Mouse (Mus musculus): ENCODE measurements around the gene Adam6a. TPM values are rescaled to one million over a fixed set of nuclear protein-coding genes. Genes with fewer than 3 reads are reported as not detected.
"Not testable (repeated sequence)": the region's sequence is repeated elsewhere in the genome, so short reads cannot be mapped to it uniquely, and the experiment has no call there.

Adam6a gene
- total RNA-seq (2021), result not detected

DNA sequence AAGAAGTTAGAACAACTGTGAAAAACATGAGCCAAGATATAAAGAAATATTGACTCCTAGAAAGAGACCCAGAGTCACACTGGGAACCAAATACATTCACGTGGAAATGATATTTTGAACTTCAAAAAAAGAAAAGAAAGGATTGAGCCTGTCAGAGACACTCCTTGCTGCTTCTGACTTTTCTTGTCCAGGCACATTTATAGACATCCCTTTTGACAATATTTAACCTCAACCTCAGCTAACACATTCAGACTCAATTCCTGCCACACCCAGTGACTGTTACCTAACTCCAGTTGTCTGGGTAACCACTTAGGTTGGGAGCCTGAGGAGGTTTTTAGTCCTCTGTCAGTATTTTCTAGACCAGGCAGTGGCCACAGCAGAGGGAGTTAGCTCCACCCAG lies at the start of gene Adam6a:
Gene Adam6a, plus strand, starts transcription at position 301 of the 400 bp plus-strand sequence.
- not testable (repeated sequence) for DNase-seq

DNA sequence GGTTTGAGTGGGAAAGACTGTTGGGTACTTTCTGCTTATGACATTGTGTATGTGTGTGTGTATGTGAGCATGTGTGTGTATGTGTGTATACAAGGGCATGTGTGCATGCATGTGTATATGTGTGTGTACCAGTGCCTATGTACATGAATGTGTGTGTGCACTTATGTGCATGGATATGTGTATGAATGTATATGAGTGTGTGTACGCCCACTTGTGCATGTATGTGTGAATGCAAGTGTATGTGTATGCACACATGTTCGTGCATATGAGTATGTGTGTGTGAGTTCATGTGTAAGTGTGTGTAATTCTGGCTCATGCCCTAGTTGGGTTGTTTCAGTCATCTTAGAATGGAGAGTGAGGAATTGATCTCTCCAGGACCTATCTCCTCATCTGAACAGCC lies 17.8 kb upstream of the Adam6a start:
- no peak for DNase-seq

DNA sequence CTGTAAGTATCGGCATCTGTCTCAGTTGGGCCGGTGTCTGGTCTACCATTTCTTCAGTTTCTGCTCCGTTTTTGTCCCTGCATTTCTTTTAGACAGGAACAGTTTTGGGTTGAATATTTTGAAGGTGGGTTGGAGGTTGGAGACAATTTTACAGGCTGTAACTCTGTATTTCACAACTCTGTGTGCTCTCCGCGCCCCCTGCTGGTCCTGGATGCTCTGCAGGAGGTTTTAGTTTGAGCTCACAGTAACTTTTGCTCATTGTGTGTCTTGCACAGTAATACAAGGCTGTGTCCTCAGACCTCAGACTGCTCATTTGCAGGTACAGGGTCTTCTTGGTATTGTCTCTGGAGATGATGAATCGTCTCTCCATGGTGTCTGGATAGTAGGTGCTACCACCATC lies 34.5 kb downstream of the Adam6a start:
- no peak for DNase-seq

DNA sequence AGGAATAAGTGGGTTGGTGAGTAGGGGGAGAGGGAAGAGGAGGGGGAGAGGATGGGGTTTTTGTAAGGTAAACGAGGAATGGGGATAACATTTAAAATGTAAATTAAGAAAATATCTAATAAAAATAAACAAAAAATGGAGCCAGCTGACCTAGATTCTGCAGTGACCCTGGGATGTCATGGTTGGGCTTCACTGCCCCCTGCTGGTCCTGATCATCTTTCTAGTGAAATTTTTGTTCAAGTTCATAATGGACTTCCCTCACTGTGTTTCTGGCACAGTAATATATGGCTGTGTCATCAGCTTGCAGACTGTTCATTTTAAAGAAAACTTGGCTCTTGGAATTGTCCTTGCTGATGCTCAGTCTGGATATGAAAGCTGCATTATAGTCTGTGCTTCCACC lies 44.3 kb downstream of the Adam6a start:
- DNase-seq, result no peak

Other genes starting within 250 kb of the Adam6a start
- not detected for gene Adam6b, start 54.4 kb upstream of the Adam6a start, total RNA-seq (2021)

Data from layer of hippocampus, postnatal 36 days (tissue).